Mouse (Mus musculus): ENCODE data around the gene Cuedc2.

- TF ChIP-seq EP300 (IDR thresholded peaks at IDR 0.05; ENCODE audit: low read depth), result no peak
- no peak for TF ChIP-seq CTCF (IDR thresholded peaks at IDR 0.05; ENCODE audit: low read depth)
Observed at GRCm38 (mm10) chr19:46302551-46302950, 36.0 kb downstream of the Cuedc2 start.
